Comparison of ENCODE assay signal across 12 mouse cellular contexts in the genomic region with DNA sequence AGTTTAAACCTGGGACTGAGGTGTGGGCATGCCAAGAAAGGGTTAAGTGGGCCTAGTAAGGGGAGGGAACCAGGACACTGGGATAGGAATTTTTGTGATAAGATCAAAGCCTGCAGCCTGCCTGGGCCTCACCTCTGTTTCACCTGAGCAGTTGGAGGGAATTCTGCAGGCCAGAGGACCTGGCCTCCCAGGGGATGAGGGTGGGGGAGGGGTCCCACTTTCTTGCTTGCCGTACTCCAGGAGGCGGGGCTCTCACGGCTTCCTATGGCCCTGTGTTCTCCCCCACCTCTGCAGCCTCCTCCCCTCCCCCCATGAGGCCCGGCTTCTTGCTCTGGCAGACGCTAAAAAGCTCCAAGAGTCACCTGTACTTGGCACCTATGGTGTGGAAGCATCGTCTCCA. TPM values are rescaled to one million over a fixed set of nuclear protein-coding genes. Genes with fewer than 3 reads are reported as not detected.
A peak's percentile ranks its signal among the peaks of the same experiment; 100 is the strongest.
DNase-seq lines count a peak whose midpoint lies in the region; ATAC-seq and TF ChIP-seq lines count a peak whose summit lies in the region.
"Had no signal": no experiment of that assay in that cellular context is flagged by ENCODE, and none has a peak within 500 bp of the region (broad histone marks: within the 10 kb centered on the region; RNA-seq: fewer than 3 reads in every experiment).

No protein-coding gene starts in this region.

- H3K9me3 ChIP-seq in heart, embryonic 12.5 days (replicated peaks) = no peaks in the 10 kb centered on the region
- H3K9me3 ChIP-seq in ES-E14 (ENCODE audit: control insufficient read depth, insufficient read depth, low read depth, low read length) = no peaks in the 10 kb centered on the region
- no peaks in the 10 kb centered on the region for H3K9me3 ChIP-seq in intestine, embryonic 14.5 days (ENCODE audit: control insufficient read depth, low read length)
- H3K9me3 ChIP-seq in limb, embryonic 12.5 days = no peaks in the 10 kb centered on the region
- H3K9me3 ChIP-seq: G1E; midbrain, embryonic 15.5 days had no signal

- peaks cover 98% of the 10 kb centered on the region for H3K4me1 ChIP-seq in heart, embryonic 12.5 days (replicated peaks)
- H3K4me1 ChIP-seq in ES-E14 (ENCODE audit: control insufficient read depth in 2 of 2, insufficient read depth in 2 of 2, low read length in 2 of 2, poor library complexity in 1 of 2) = peaks cover 29 to 71% of the 10 kb centered on the region in 2 experiments
- H3K4me1 ChIP-seq in intestine, embryonic 14.5 days (replicated peaks; ENCODE audit: control insufficient read depth, insufficient read depth, low read length) = peaks cover 83% of the 10 kb centered on the region
- peaks cover 84% of the 10 kb centered on the region for H3K4me1 ChIP-seq in limb, embryonic 12.5 days (replicated peaks)

- 4% methylated on average over 6 of the region's 6 CpGs for WGBS in heart, embryonic 12.5 days
- 10% methylated on average over 6 of the region's 6 CpGs for WGBS in intestine, embryonic 14.5 days
- 3% methylated on average over 6 of the region's 6 CpGs for WGBS in limb, embryonic 12.5 days

- peak overlapping the region; percentile 92 for H3K27ac ChIP-seq in heart, embryonic 12.5 days (ENCODE audit: poor library complexity, severe bottlenecking)
- H3K27ac ChIP-seq in ES-E14 (ENCODE audit: insufficient read depth, low read depth, low read length, poor library complexity, severe bottlenecking) = peak overlapping the region; percentile 84; the same call in 1 of the 2 replicates
- peak overlapping the region; percentile 77; the same call in 1 of the 2 replicates for H3K27ac ChIP-seq in intestine, embryonic 14.5 days (ENCODE audit: low read depth)
- peak overlapping the region; percentile 80 for H3K27ac ChIP-seq in limb, embryonic 12.5 days
- H3K27ac ChIP-seq: midbrain, embryonic 15.5 days had no signal

- H3K27me3 ChIP-seq in heart, embryonic 12.5 days (replicated peaks) = no peaks in the 10 kb centered on the region
- no peaks in the 10 kb centered on the region for H3K27me3 ChIP-seq in intestine, embryonic 14.5 days (replicated peaks; ENCODE audit: control insufficient read depth, insufficient read depth, low read length)
- H3K27me3 ChIP-seq in limb, embryonic 12.5 days = no peaks in the 10 kb centered on the region
- H3K27me3 ChIP-seq: midbrain, embryonic 15.5 days had no signal

- DNase-seq in heart, adult 8-10 months (ENCODE audit: low spot score) = no peak
- peak; percentile 83 for DNase-seq in ES-E14 (ENCODE audit: low read depth, low spot score)
- DNase-seq in intestine, embryonic 14.5 days (ENCODE audit: low spot score) = no peak
- DNase-seq in right cerebral cortex, adult 2 months (ENCODE audit: low spot score in 2 of 2) = no peak
- no peak for DNase-seq in natural killer cell, adult 2 months (ENCODE audit: low spot score in 2 of 2)
- DNase-seq in thymus, postnatal 14 days = no peak
- DNase-seq: layer of hippocampus, adult 9-11 months had no signal

- peak overlapping the region; percentile 47 for H3K4me2 ChIP-seq in heart, embryonic 12.5 days
- peak overlapping the region; percentile 20; the same call in 1 of the 2 replicates for H3K4me2 ChIP-seq in intestine, embryonic 14.5 days (ENCODE audit: low read length)
- peak overlapping the region; percentile 42 for H3K4me2 ChIP-seq in limb, embryonic 12.5 days
- H3K4me2 ChIP-seq: midbrain, embryonic 15.5 days had no signal

- peak overlapping the region; percentile 59; the same call in 1 of the 2 replicates for H3K9ac ChIP-seq in heart, embryonic 12.5 days
- H3K9ac ChIP-seq in ES-E14 (ENCODE audit: insufficient read depth, low read depth, low read length, poor library complexity, severe bottlenecking) = no peak overlapping the region
- H3K9ac ChIP-seq in intestine, embryonic 14.5 days (ENCODE audit: low read length) = no peak overlapping the region
- no peak overlapping the region; the same call in 1 of the 2 replicates for H3K9ac ChIP-seq in limb, embryonic 12.5 days (replicated peaks)
- H3K9ac ChIP-seq: midbrain, embryonic 15.5 days had no signal

- H3K36me3 ChIP-seq in heart, embryonic 12.5 days = 0 out of 2 replicates have a peak, but pooled peaks cover 4% of the 10 kb centered on the region
- peaks cover 2% of the 10 kb centered on the region; the same call in 1 of the 2 replicates for H3K36me3 ChIP-seq in ES-E14 (ENCODE audit: control insufficient read depth, insufficient read depth, low read length, poor library complexity, severe bottlenecking)
- no peaks in the 10 kb centered on the region for H3K36me3 ChIP-seq in intestine, embryonic 14.5 days (ENCODE audit: control insufficient read depth, insufficient read depth, low read length)
- H3K36me3 ChIP-seq in limb, embryonic 12.5 days = no peaks in the 10 kb centered on the region
- H3K36me3 ChIP-seq: G1E; midbrain, embryonic 15.5 days had no signal

- ATAC-seq in heart, embryonic 12.5 days (ENCODE audit: insufficient number of reproducible peaks, low FRiP score) = no peak
- ATAC-seq in intestine, embryonic 14.5 days (replicated peaks; ENCODE audit: low FRiP score, low TSS enrichment, low read depth) = peak; percentile 44
- ATAC-seq in limb, embryonic 12.5 days (ENCODE audit: insufficient number of reproducible peaks, insufficient read depth, low FRiP score, low TSS enrichment, low read depth) = no peak
- ATAC-seq: midbrain, embryonic 15.5 days had no signal

- in situ Hi-C loops in ES-E14 (cut with MboI; ENCODE audit: low sequenced_read_pairs in 2 of 2, unreplicated experiment in 2 of 2) = no loop called here

- H3K4me3 ChIP-seq in heart, embryonic 12.5 days = no peak overlapping the region
- H3K4me3 ChIP-seq in ES-E14 (ENCODE audit: insufficient read depth in 1 of 2, low read depth in 1 of 2, low read length in 2 of 2, poor library complexity in 1 of 2, severe bottlenecking in 1 of 2) = peak overlapping the region; percentile 11 to 25; a peak in 2 of 4 replicates
- H3K4me3 ChIP-seq in intestine, embryonic 14.5 days (ENCODE audit: low read depth, low read length) = no peak overlapping the region
- no peak overlapping the region for H3K4me3 ChIP-seq in limb, embryonic 12.5 days (replicated peaks)
- H3K4me3 ChIP-seq: midbrain, embryonic 15.5 days had no signal

TF ChIP-seq in ES-E14, 5 proteins besides CTCF, POLR2A, EP300 and RAD21:
- TF ChIP-seq CHD2 (IDR thresholded peaks at IDR 0.05; ENCODE audit: low read depth, low read length) = no peak
- TF ChIP-seq ZC3H11A (IDR thresholded peaks at IDR 0.05; ENCODE audit: borderline replicate concordance, low read depth, low read length) = no peak
- no peak for TF ChIP-seq HCFC1 (IDR thresholded peaks at IDR 0.05; ENCODE audit: borderline replicate concordance, insufficient read depth, low read length)
- no peak for TF ChIP-seq MAFK (IDR thresholded peaks at IDR 0.05; ENCODE audit: insufficient read depth, low read depth, low read length)
- TF ChIP-seq ZNF384 (IDR thresholded peaks at IDR 0.05; ENCODE audit: low read depth, low read length) = no peak

RNA-seq across cellular contexts. Expression of gene Hspg2, which starts 11.2 kb away (rescaled TPM):
- polyA plus RNA-seq in heart, embryonic 12.5 days (2016; fragmentation: Nextera tagmentation; extraction: Ambion mirVana) = 51.8 and 61.5 TPM in 2 replicates
- 100 to 1,000 TPM; 124 to 205 (median 189) TPM for total RNA-seq in heart, adult 8-10 months (2022)
- 226 and 278 TPM in 2 replicates for total RNA-seq in ES-E14 (2012; rRNA removed)
- 44.4 and 49.8 TPM in 2 replicates for polyA plus RNA-seq in intestine, embryonic 14.5 days (2014; fragmentation: Nextera tagmentation; extraction: Ambion mirVana)
- polyA plus RNA-seq in limb, embryonic 12.5 days (2016; fragmentation: Nextera tagmentation; extraction: Ambion mirVana) = 14.3 and 18.8 TPM in 2 replicates
- polyA plus RNA-seq: G1E had no signal

RNA-seq across cellular contexts. Expression of gene 1700013G24Rik, which starts 26.7 kb away (rescaled TPM):
- polyA plus RNA-seq in heart, embryonic 12.5 days (2016; fragmentation: Nextera tagmentation; extraction: Ambion mirVana) = not detected in 2 replicates
- not detected for total RNA-seq in heart, adult 8-10 months (2022)
- total RNA-seq in ES-E14 (2012; rRNA removed) = not detected in 2 replicates
- polyA plus RNA-seq in intestine, embryonic 14.5 days (2014; fragmentation: Nextera tagmentation; extraction: Ambion mirVana) = not detected in 2 replicates
- polyA plus RNA-seq in limb, embryonic 12.5 days (2016; fragmentation: Nextera tagmentation; extraction: Ambion mirVana) = not detected in 2 replicates
- polyA plus RNA-seq: G1E; midbrain, embryonic 15.5 days; small intestine, adult 2 months had no signal

RNA-seq across cellular contexts. Expression of gene Cela3b, which starts 49.4 kb away (rescaled TPM):
- polyA plus RNA-seq in heart, embryonic 12.5 days (2016; fragmentation: Nextera tagmentation; extraction: Ambion mirVana) = not detected in 2 replicates
- total RNA-seq in heart, adult 8-10 months (2022) = not detected
- not detected in 2 replicates for total RNA-seq in ES-E14 (2012; rRNA removed)
- 3.8 TPM in 1 of 2 replicates, not detected in the other for polyA plus RNA-seq in intestine, embryonic 14.5 days (2014; fragmentation: Nextera tagmentation; extraction: Ambion mirVana)
- not detected in 2 replicates for polyA plus RNA-seq in limb, embryonic 12.5 days (2016; fragmentation: Nextera tagmentation; extraction: Ambion mirVana)
- total RNA-seq: G1E had no signal
- polyA plus RNA-seq: G1E; midbrain, embryonic 15.5 days had no signal

Comparison
In these comparisons a context has a peak if more than half of its experiments do, and no peak if none do; other contexts are left out.
1. H3K4me3 ChIP-seq: peak in ES-E14 (2 of 2); none in heart, embryonic 12.5 days (single experiment), intestine, embryonic 14.5 days (single experiment) and limb, embryonic 12.5 days (single experiment).
2. Peak in every context shown above with its lines, with median percentiles within 50 percentile points of each other: H3K27ac ChIP-seq and H3K4me2 ChIP-seq.